ENCODE assay signal across 8 mouse cellular contexts in genomic region chr19:5878362-5878722, GRCm38 (mm10). TPM values are rescaled to one million over a fixed set of nuclear protein-coding genes. Genes with fewer than 3 reads are reported as not detected.
DNase-seq lines count a peak whose midpoint lies in the region; ATAC-seq lines count a peak whose summit lies in the region.

No protein-coding gene starts in this region.

- no peaks in the 10 kb centered on the region for H3K36me3 ChIP-seq in lung, embryonic 15.5 days

- no peak for ATAC-seq in lung, embryonic 15.5 days (ENCODE audit: borderline replicate concordance, extremely low read depth, low FRiP score, low TSS enrichment)
- ATAC-seq in cerebellum, adult (ENCODE audit: insufficient number of reproducible peaks, low FRiP score, low TSS enrichment) = no peak

- H3K9me3 ChIP-seq in lung, embryonic 15.5 days = no peaks in the 10 kb centered on the region

- peaks cover 34% of the 10 kb centered on the region for H3K4me1 ChIP-seq in lung, embryonic 15.5 days

- H3K4me3 ChIP-seq in lung, embryonic 15.5 days = 0 out of 2 replicates have a peak overlapping the region, but pooled peaks have one; percentile 21

- no peaks in the 10 kb centered on the region for H3K27me3 ChIP-seq in lung, embryonic 15.5 days

- H3K4me2 ChIP-seq in lung, embryonic 15.5 days = peak overlapping the region; percentile 45; the same call in 1 of the 2 replicates

- H3K27ac ChIP-seq in lung, embryonic 15.5 days = peak overlapping the region; percentile 87; the same call in 1 of the 2 replicates

- DNase-seq in heart, adult 18-20 months = peak; percentile 55 to 56
- DNase-seq in heart, postnatal 25 days (ENCODE audit: low spot score) = no peak
- DNase-seq in adrenal gland, postnatal 36 days = peak; percentile 88 to 92
- peak; percentile 90 for DNase-seq in kidney, adult 18-20 months
- no peak for DNase-seq in c-Kit-positive CD71-positive TER-119-positive erythroid progenitor cells, embryonic 14.5 days (ENCODE audit: low spot score)
- DNase-seq in right cerebral cortex, postnatal 14 days = no peak

- intact Hi-C loops in heart, postnatal 25 days (cut with DNase I) = loop anchor here (2.0 to 5.0 kb wide), 2 partner anchors 28 to 166 kb away; no protein-coding TSS in a partner anchor

- H3K9ac ChIP-seq in lung, embryonic 15.5 days = peak overlapping the region; percentile 31; the same call in 1 of the 2 replicates

- WGBS in lung, embryonic 15.5 days = 37% methylated on average over 7 of the region's 7 CpGs

RNA-seq across cellular contexts. Expression of gene Slc25a45, which starts 0.7 kb away (rescaled TPM):
- total RNA-seq in heart, adult 18-20 months (2021) = 1 to 10 TPM; 2.6 to 2.8 TPM
- 1 to 10 TPM; 3.5 to 4.1 TPM for total RNA-seq in heart, postnatal 25 days (2021)
- total RNA-seq in adrenal gland, postnatal 36 days (2021) = 10 to 100 TPM in 1 of 2 experiments, 1 to 10 TPM in 1; 9.4 to 33.2 TPM
- polyA plus RNA-seq in lung, embryonic 15.5 days (2015; fragmentation: Nextera tagmentation; extraction: Ambion mirVana) = 4.2 and 5.6 TPM in 2 replicates

RNA-seq across cellular contexts. Expression of gene Frmd8, which starts 3.3 kb away (rescaled TPM):
- total RNA-seq in heart, adult 18-20 months (2021) = 10 to 100 TPM in 1 of 2 experiments, 1 to 10 TPM in 1; 7.2 to 10.6 TPM
- total RNA-seq in heart, postnatal 25 days (2021) = 10 to 100 TPM in 1 of 2 experiments, 1 to 10 TPM in 1; 8.9 to 11.1 TPM
- 10 to 100 TPM; 35.5 to 52.6 TPM for total RNA-seq in adrenal gland, postnatal 36 days (2021)
- 50.7 and 53.0 TPM in 2 replicates for polyA plus RNA-seq in lung, embryonic 15.5 days (2015; fragmentation: Nextera tagmentation; extraction: Ambion mirVana)

RNA-seq across cellular contexts. Expression of gene Tigd3, which starts 15.6 kb away (rescaled TPM):
- total RNA-seq in heart, adult 18-20 months (2021) = under 1 TPM in 1 of 2 experiments, not detected in 1; 0.35 TPM
- under 1 TPM; 0.22 to 0.68 TPM for total RNA-seq in heart, postnatal 25 days (2021)
- 1 to 10 TPM in 1 of 2 experiments, under 1 TPM in 1; 0.92 to 1.4 TPM for total RNA-seq in adrenal gland, postnatal 36 days (2021)
- polyA plus RNA-seq in lung, embryonic 15.5 days (2015; fragmentation: Nextera tagmentation; extraction: Ambion mirVana) = 3.2 and 3.6 TPM in 2 replicates

RNA-seq across cellular contexts. Expression of gene Dpf2, which starts 34.5 kb away (rescaled TPM):
- total RNA-seq in heart, adult 18-20 months (2021) = 10 to 100 TPM; 77.6 to 84.0 TPM
- 10 to 100 TPM; 87.4 to 96.1 TPM for total RNA-seq in heart, postnatal 25 days (2021)
- 100 to 1,000 TPM in 1 of 2 experiments, 10 to 100 TPM in 1; 89.6 to 120 TPM for total RNA-seq in adrenal gland, postnatal 36 days (2021)
- polyA plus RNA-seq in lung, embryonic 15.5 days (2015; fragmentation: Nextera tagmentation; extraction: Ambion mirVana) = 142 and 147 TPM in 2 replicates

RNA-seq across cellular contexts. Expression of gene Cdc42ep2, which starts 46.3 kb away (rescaled TPM):
- total RNA-seq in heart, adult 18-20 months (2021) = 1 to 10 TPM; 6.6 to 9.0 TPM
- 1 to 10 TPM; 9.1 to 9.8 TPM for total RNA-seq in heart, postnatal 25 days (2021)
- total RNA-seq in adrenal gland, postnatal 36 days (2021) = 1 to 10 TPM; 6.0 to 6.2 TPM
- polyA plus RNA-seq in lung, embryonic 15.5 days (2015; fragmentation: Nextera tagmentation; extraction: Ambion mirVana) = 12.0 and 14.1 TPM in 2 replicates

Comparison
In these comparisons a context has a peak if more than half of its experiments do, and no peak if none do; other contexts are left out.
1. DNase-seq: peak in heart, adult 18-20 months (2 of 2), adrenal gland, postnatal 36 days (2 of 2) and kidney, adult 18-20 months (single experiment); none in heart, postnatal 25 days (single experiment), c-Kit-positive CD71-positive TER-119-positive erythroid progenitor cells, embryonic 14.5 days (single experiment) and right cerebral cortex, postnatal 14 days (single experiment).